Mouse (Mus musculus) gastrocnemius, postnatal 10 days (tissue): ENCODE results near the gene Gm10295. TPM values are rescaled to one million over a fixed set of nuclear protein-coding genes. Genes with fewer than 3 reads are reported as not detected.

Source experiments
- DNase-seq: peaks from one replicate; pipeline ENCODE4 v3.0.0; 2021; ENCODE audit warnings: mixed read lengths
- total RNA-seq, 2 experiments: library from RNA; stranded (reverse); gene quantifications; 2 replicates each; pipeline ENCODE4 v1.2.3; 2021

The Gm10295 gene
- total RNA-seq, 2 experiments from 2014 or later = not detected

GRCm38 (mm10) chr7:71355596-71355995 is 4.3 kb upstream of the Gm10295 start:
- no peak for DNase-seq

GRCm38 (mm10) chr7:71348922-71349321 is 2.4 kb downstream of the Gm10295 start:
- DNase-seq = no peak

- DNase-seq = no peak
Observed at GRCm38 (mm10) chr7:71324919-71325583, 26.2 kb downstream of the Gm10295 start.

- no peak for DNase-seq
Observed at GRCm38 (mm10) chr7:71313148-71313765, 38.0 kb downstream of the Gm10295 start.

GRCm38 (mm10) chr7:71312375-71312774 is 38.9 kb downstream of the Gm10295 start:
- DNase-seq = no peak

GRCm38 (mm10) chr7:71311411-71311810 is 39.9 kb downstream of the Gm10295 start:
- no peak for DNase-seq

GRCm38 (mm10) chr7:71308051-71308450 is 43.2 kb downstream of the Gm10295 start:
- no peak for DNase-seq

- DNase-seq = no peak
Observed at GRCm38 (mm10) chr7:71302714-71303113, 48.6 kb downstream of the Gm10295 start.
